14 mouse cellular contexts compared by ENCODE assay signal in the genomic region with DNA sequence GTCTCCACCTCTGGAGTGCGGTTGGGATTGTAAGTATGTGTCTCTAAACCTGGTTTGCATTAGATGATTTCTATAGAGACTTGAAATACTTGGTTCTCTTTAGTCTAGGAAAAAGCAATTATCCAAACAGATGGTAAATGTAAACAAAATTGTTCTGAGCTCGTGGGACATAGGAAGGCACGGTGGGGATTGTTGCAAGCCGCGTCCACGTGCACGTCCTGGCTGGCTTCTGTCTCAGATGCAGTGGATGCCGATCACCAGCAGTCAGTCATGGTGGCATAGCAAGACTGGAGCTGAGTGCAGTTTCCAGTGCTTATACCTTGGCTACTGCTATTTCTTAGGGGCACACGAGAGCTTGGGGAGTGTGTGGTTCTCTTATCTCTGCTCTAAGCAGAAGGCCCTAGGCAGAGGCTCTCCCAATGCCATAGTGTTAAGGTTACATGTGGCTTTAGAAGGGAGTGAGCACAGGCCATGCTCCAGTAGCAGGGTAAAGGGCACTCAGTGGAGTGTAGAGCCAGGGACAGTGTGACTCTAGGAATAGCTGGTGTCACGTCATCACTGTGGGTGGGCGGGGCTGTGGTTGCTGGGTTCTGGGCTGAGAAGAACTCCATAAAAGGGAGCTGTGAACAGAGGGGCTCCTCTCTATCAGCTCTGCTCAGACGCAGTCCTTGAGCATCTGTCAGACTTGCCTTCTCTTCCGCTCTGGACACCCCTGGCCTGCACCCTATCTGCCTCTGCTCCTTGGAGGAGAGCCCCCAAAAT. TPM values are rescaled to one million over a fixed set of nuclear protein-coding genes. Genes with fewer than 3 reads are reported as not detected.
DNase-seq lines count a peak whose midpoint lies in the region; ATAC-seq and TF ChIP-seq lines count a peak whose summit lies in the region.
"Had no signal": no experiment of that assay in that cellular context is flagged by ENCODE, and none has a peak within 500 bp of the region (broad histone marks: within the 10 kb centered on the region; RNA-seq: fewer than 3 reads in every experiment).

No protein-coding gene starts in this region.

- no peak overlapping the region for H3K9ac ChIP-seq in lung, embryonic 16.5 days (ENCODE audit: low read length)
- no peak overlapping the region for H3K9ac ChIP-seq in liver, embryonic 14.5 days (replicated peaks)
- H3K9ac ChIP-seq in midbrain, embryonic 13.5 days (replicated peaks) = no peak overlapping the region
- H3K9ac ChIP-seq: midbrain, embryonic 15.5 days had no signal

- no peak overlapping the region for H3K4me3 ChIP-seq in lung, embryonic 16.5 days (ENCODE audit: low read length)
- H3K4me3 ChIP-seq in liver, embryonic 14.5 days (ENCODE audit: insufficient read depth in 1 of 2, low read depth in 2 of 2, low read length in 2 of 2) = no peak overlapping the region
- no peak overlapping the region for H3K4me3 ChIP-seq in midbrain, embryonic 13.5 days (replicated peaks)
- H3K4me3 ChIP-seq in midbrain, embryonic 10.5 days = no peak overlapping the region
- H3K4me3 ChIP-seq: midbrain, embryonic 15.5 days had no signal

- H3K9me3 ChIP-seq in lung, embryonic 16.5 days (ENCODE audit: control insufficient read depth, low read length) = no peaks in the 10 kb centered on the region
- no peaks in the 10 kb centered on the region for H3K9me3 ChIP-seq in liver, embryonic 14.5 days (ENCODE audit: control insufficient read depth, low read length)
- no peaks in the 10 kb centered on the region for H3K9me3 ChIP-seq in midbrain, embryonic 13.5 days
- no peaks in the 10 kb centered on the region for H3K9me3 ChIP-seq in midbrain, embryonic 10.5 days (replicated peaks)
- H3K9me3 ChIP-seq: midbrain, embryonic 15.5 days had no signal

- no peak for TF ChIP-seq CTCF in liver, embryonic 14.5 days (IDR thresholded peaks at IDR 0.05; ENCODE audit: low read depth)

- no peak overlapping the region for H3K27ac ChIP-seq in lung, embryonic 16.5 days (ENCODE audit: low read length)
- no peak overlapping the region for H3K27ac ChIP-seq in liver, embryonic 14.5 days
- H3K27ac ChIP-seq in midbrain, embryonic 13.5 days = no peak overlapping the region
- no peak overlapping the region for H3K27ac ChIP-seq in midbrain, embryonic 10.5 days (replicated peaks)
- H3K27ac ChIP-seq: hindbrain, postnatal 0 days; midbrain, embryonic 15.5 days had no signal

- WGBS in lung, embryonic 16.5 days = 62% methylated on average over 13 of the region's 13 CpGs
- WGBS in liver, embryonic 14.5 days (ENCODE audit: insufficient replicate concordance) = 55% methylated on average over 13 of the region's 13 CpGs
- WGBS in midbrain, embryonic 13.5 days = 82% methylated on average over 13 of the region's 13 CpGs
- 88% methylated on average over 13 of the region's 13 CpGs for WGBS in midbrain, embryonic 10.5 days

- peak; percentile 84 for ATAC-seq in lung, embryonic 16.5 days (ENCODE audit: low read depth)
- ATAC-seq in liver, embryonic 14.5 days (ENCODE audit: insufficient read depth) = peak; percentile 69
- ATAC-seq in midbrain, embryonic 13.5 days = no peak
- ATAC-seq: hindbrain, postnatal 0 days; midbrain, embryonic 15.5 days had no signal

- H3K4me1 ChIP-seq in lung, embryonic 16.5 days (replicated peaks; ENCODE audit: control insufficient read depth, insufficient read depth, low read length) = peaks cover 3% of the 10 kb centered on the region; the same call in 1 of the 2 replicates
- peaks cover 0 to 10% of the 10 kb centered on the region in 2 experiments; a peak in 3 of 4 replicates for H3K4me1 ChIP-seq in liver, embryonic 14.5 days (replicated peaks; ENCODE audit: control insufficient read depth in 2 of 2, insufficient read depth in 2 of 2, low read length in 1 of 2)
- H3K4me1 ChIP-seq in midbrain, embryonic 13.5 days (replicated peaks) = 0 out of 2 replicates have a peak, but pooled peaks cover 3% of the 10 kb centered on the region
- H3K4me1 ChIP-seq in midbrain, embryonic 10.5 days = peaks cover under 1% of the 10 kb centered on the region

- TF ChIP-seq EP300 in liver, embryonic 14.5 days (IDR thresholded peaks at IDR 0.05; ENCODE audit: low read depth) = no peak

- H3K27me3 ChIP-seq in lung, embryonic 16.5 days (ENCODE audit: control insufficient read depth, insufficient read depth, low read depth, low read length) = no peaks in the 10 kb centered on the region
- no peaks in the 10 kb centered on the region for H3K27me3 ChIP-seq in liver, embryonic 14.5 days (ENCODE audit: control insufficient read depth, insufficient read depth, low read length)
- no peaks in the 10 kb centered on the region for H3K27me3 ChIP-seq in midbrain, embryonic 13.5 days
- H3K27me3 ChIP-seq in midbrain, embryonic 10.5 days (ENCODE audit: low read depth, poor library complexity, severe bottlenecking) = 0 out of 2 replicates have a peak, but pooled peaks cover under 1% of the 10 kb centered on the region
- H3K27me3 ChIP-seq: midbrain, embryonic 15.5 days had no signal

- no peaks in the 10 kb centered on the region for H3K36me3 ChIP-seq in lung, embryonic 16.5 days (ENCODE audit: control insufficient read depth, insufficient read depth, low read length)
- H3K36me3 ChIP-seq in liver, embryonic 14.5 days (replicated peaks; ENCODE audit: control insufficient read depth, insufficient read depth, low read depth) = no peaks in the 10 kb centered on the region
- no peaks in the 10 kb centered on the region for H3K36me3 ChIP-seq in midbrain, embryonic 13.5 days
- no peaks in the 10 kb centered on the region for H3K36me3 ChIP-seq in midbrain, embryonic 10.5 days
- H3K36me3 ChIP-seq: midbrain, embryonic 15.5 days had no signal

- peak; percentile 16 for DNase-seq in adrenal gland, postnatal 14 days
- no peak for DNase-seq in adrenal gland, postnatal 25 days
- DNase-seq in lung, postnatal 25 days (ENCODE audit: low spot score) = no peak
- DNase-seq in liver, embryonic 14.5 days (ENCODE audit: low read depth in 3 of 3, low spot score in 3 of 3) = no peak
- no peak for DNase-seq in cerebellum, postnatal 25 days
- no peak for DNase-seq in midbrain, embryonic 10.5 days (ENCODE audit: low spot score)
- DNase-seq: gastrocnemius, postnatal 25 days; right cerebral cortex, postnatal 25 days had no signal

- no peak overlapping the region for H3K4me2 ChIP-seq in lung, embryonic 16.5 days (ENCODE audit: low read depth, low read length)
- no peak overlapping the region for H3K4me2 ChIP-seq in liver, embryonic 14.5 days (ENCODE audit: low read depth)
- no peak overlapping the region for H3K4me2 ChIP-seq in midbrain, embryonic 13.5 days (replicated peaks)
- H3K4me2 ChIP-seq: midbrain, embryonic 15.5 days had no signal

RNA-seq across cellular contexts. Expression of a gene that starts 8.6 kb away (rescaled TPM):
- 0.22 and 0.26 TPM in 2 replicates for total RNA-seq in adrenal gland, postnatal 14 days (2021)
- 0.52 and 0.91 TPM in 2 replicates for total RNA-seq in adrenal gland, postnatal 25 days (2021)
- 1.9 and 2.7 TPM in 2 replicates for polyA plus RNA-seq in lung, embryonic 16.5 days (2015; fragmentation: Nextera tagmentation; extraction: Ambion mirVana)
- 1.0 and 1.3 TPM in 2 replicates for polyA plus RNA-seq in liver, embryonic 14.5 days (2012; rRNA removed)
- polyA plus RNA-seq in liver, embryonic 14.5 days (2014; fragmentation: Nextera tagmentation; extraction: Ambion mirVana) = 0.74 and 0.87 TPM in 2 replicates
- polyA plus RNA-seq in midbrain, embryonic 13.5 days (2015; fragmentation: Nextera tagmentation; extraction: Ambion mirVana) = 0.55 and 0.86 TPM in 2 replicates
- polyA plus RNA-seq in midbrain, embryonic 10.5 days (2016; fragmentation: Nextera tagmentation; extraction: Ambion mirVana) = 0.20 and 0.36 TPM in 2 replicates
- total RNA-seq: gastrocnemius, postnatal 25 days had no signal

RNA-seq across cellular contexts. Expression of a gene that starts 36.7 kb away (rescaled TPM):
- not detected in 2 replicates for total RNA-seq in adrenal gland, postnatal 14 days (2021)
- total RNA-seq in adrenal gland, postnatal 25 days (2021) = not detected in 2 replicates
- polyA plus RNA-seq in lung, embryonic 16.5 days (2015; fragmentation: Nextera tagmentation; extraction: Ambion mirVana) = not detected in 2 replicates
- polyA plus RNA-seq in liver, embryonic 14.5 days (2012; rRNA removed) = not detected in 2 replicates
- polyA plus RNA-seq in liver, embryonic 14.5 days (2014; fragmentation: Nextera tagmentation; extraction: Ambion mirVana) = not detected in 2 replicates
- not detected in 2 replicates for polyA plus RNA-seq in midbrain, embryonic 13.5 days (2015; fragmentation: Nextera tagmentation; extraction: Ambion mirVana)
- not detected in 2 replicates for polyA plus RNA-seq in midbrain, embryonic 10.5 days (2016; fragmentation: Nextera tagmentation; extraction: Ambion mirVana)
- total RNA-seq: gastrocnemius, postnatal 25 days; hindbrain, postnatal 0 days; layer of hippocampus, adult 8-10 months; left cerebral cortex, postnatal 25 days had no signal
- polyA plus RNA-seq: hindbrain, postnatal 0 days; midbrain, embryonic 15.5 days had no signal
